Mouse (Mus musculus): ENCODE measurements around the gene Fbxo39. TPM values are rescaled to one million over a fixed set of nuclear protein-coding genes. Genes with fewer than 3 reads are reported as not detected.
A peak's percentile ranks its signal among the peaks of the same experiment; 100 is the strongest.

Fbxo39 gene
- polyA plus RNA-seq (2014; fragmentation: Nextera tagmentation; extraction: Ambion mirVana) = not detected in 2 replicates

DNA sequence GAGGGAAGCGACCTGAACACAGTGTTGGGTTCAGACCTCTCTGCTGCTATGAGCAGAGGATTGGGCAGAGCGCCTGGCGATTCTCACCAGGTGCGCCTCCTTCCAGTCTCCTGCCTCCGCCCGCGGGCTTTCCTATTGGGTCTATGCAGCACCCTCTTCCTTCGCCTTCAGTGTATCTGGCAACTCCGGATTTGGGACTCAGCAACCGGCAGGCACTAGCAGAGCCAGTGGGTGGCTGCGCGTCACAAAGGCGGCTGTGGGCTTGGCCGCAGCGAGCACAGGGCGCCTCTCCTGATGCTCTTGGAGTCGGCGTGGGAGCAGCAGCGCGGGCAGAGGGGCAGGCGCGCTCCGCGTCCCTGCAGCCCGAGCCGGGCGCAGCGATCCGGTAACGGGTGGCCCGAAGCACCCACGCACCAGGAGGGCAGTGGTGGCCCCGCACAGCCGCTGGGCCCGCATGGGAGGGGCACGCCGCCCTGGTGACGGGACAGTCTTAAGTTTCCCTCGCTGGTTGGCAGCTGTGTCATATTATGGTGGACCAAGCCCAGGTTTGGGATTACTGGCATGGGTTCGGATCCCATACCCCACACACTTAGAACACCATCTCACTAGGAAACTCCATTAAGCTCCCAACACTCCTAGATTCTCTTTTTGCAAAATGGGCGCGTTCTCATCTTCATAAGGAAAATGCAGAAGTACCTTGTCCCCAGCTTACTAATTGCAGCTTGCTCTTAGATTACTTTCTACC lies at the start of gene Fbxo39:
Fbxo39 (plus strand) TSS at position 294 of the 745 bp plus-strand sequence.
- H3K4me2 ChIP-seq (ENCODE audit: low read length) = peak within 1 kb of the TSS; percentile 52
- H3K4me3 ChIP-seq (replicated peaks; ENCODE audit: low read depth, low read length) = peak within 1 kb of the TSS; percentile 25
- H3K27ac ChIP-seq (replicated peaks; ENCODE audit: low read depth, low read length) = no peak within 1 kb of the TSS
- no peaks in the 10 kb centered on the region for H3K36me3 ChIP-seq (ENCODE audit: control insufficient read depth, insufficient read depth, low read length)
- H3K27me3 ChIP-seq (ENCODE audit: control insufficient read depth, insufficient read depth, low read length) = peaks cover 13% of the 10 kb centered on the region; the same call in 1 of the 2 replicates
- ATAC-seq (ENCODE audit: low FRiP score, low TSS enrichment) (no peak), DNase-seq (peak; percentile 35)
- no peaks in the 10 kb centered on the region for H3K4me1 ChIP-seq (ENCODE audit: control insufficient read depth, insufficient read depth, low read length)
- no peaks in the 10 kb centered on the region for H3K9me3 ChIP-seq (ENCODE audit: control insufficient read depth, low read length)
- H3K9ac ChIP-seq (replicated peaks; ENCODE audit: low read length) = peak within 1 kb of the TSS; percentile 40; the same call in 1 of the 2 replicates
- WGBS = 11% methylated on average over 42 of the region's 42 CpGs

GRCm38 (mm10) chr11:72265483-72265882 lies 48.8 kb upstream of the Fbxo39 start:
- no peaks in the 10 kb centered on the region for H3K36me3 ChIP-seq (ENCODE audit: control insufficient read depth, insufficient read depth, low read length)
- ATAC-seq (ENCODE audit: low FRiP score, low TSS enrichment) = no peak
- WGBS = 4% methylated on average over 11 of the region's 11 CpGs
- H3K9me3 ChIP-seq (ENCODE audit: control insufficient read depth, low read length) = no peaks in the 10 kb centered on the region
- peaks cover 30% of the 10 kb centered on the region for H3K27me3 ChIP-seq (ENCODE audit: control insufficient read depth, insufficient read depth, low read length)
- DNase-seq = peak; percentile 31
- H3K27ac ChIP-seq (replicated peaks; ENCODE audit: low read depth, low read length) = no peak overlapping the region
- peak overlapping the region; percentile 21; the same call in 1 of the 2 replicates for H3K4me2 ChIP-seq (ENCODE audit: low read length)
- H3K4me3 ChIP-seq (replicated peaks; ENCODE audit: low read depth, low read length) = no peak overlapping the region
- H3K4me1 ChIP-seq (ENCODE audit: control insufficient read depth, insufficient read depth, low read length) = peaks cover 7% of the 10 kb centered on the region; the same call in 1 of the 2 replicates
- H3K9ac ChIP-seq (replicated peaks; ENCODE audit: low read length) = no peak overlapping the region

DNA sequence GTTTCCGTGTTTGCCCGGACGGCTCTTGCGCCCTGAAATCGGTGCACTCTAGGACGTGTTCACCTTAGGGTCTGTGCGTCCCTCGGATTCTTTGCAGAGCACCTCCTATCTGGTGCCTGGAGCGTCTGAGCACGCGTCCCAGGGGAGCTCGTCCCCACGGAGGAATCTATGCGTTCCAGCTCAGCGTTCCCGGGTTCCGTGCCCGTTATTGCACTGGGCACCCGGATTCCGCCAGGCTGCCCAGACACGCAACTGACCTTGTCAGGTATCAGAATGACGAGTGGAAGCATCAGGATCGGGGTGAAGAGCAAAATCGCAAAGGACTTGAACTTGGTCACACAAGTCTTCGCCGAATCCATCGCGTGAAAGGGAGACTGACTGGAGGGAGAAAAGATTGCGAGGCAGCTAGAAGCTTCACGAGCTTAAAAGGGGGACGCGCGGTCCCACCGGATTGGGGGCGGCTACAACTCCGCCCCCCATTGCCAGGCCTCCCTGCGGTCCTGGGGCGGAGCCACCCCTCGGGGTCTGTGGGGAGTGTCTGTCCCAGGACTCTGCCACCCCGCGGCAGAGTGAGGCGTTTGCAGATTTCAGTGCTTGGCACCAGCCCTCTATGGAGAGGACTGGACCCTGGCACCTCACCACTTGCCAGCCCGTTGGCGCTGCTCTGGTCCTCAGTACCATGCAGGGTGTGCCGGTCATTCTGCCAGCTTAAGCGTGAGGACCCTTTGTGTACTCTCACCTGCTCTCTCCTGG lies 47.9 kb upstream of the Fbxo39 start:
- no peak overlapping the region for H3K27ac ChIP-seq (replicated peaks; ENCODE audit: low read depth, low read length)
- peak; percentile 79 for DNase-seq
- peak overlapping the region; percentile 32 for H3K9ac ChIP-seq (replicated peaks; ENCODE audit: low read length)
- 2% methylated on average over 46 of the region's 46 CpGs for WGBS
- peaks cover 7% of the 10 kb centered on the region; the same call in 1 of the 2 replicates for H3K4me1 ChIP-seq (ENCODE audit: control insufficient read depth, insufficient read depth, low read length)
- H3K27me3 ChIP-seq (ENCODE audit: control insufficient read depth, insufficient read depth, low read length) = peaks cover 30% of the 10 kb centered on the region
- H3K36me3 ChIP-seq (ENCODE audit: control insufficient read depth, insufficient read depth, low read length) = no peaks in the 10 kb centered on the region
- ATAC-seq (ENCODE audit: low FRiP score, low TSS enrichment) = peak; percentile 73
- peak overlapping the region; percentile 72 for H3K4me2 ChIP-seq (ENCODE audit: low read length)
- H3K9me3 ChIP-seq (ENCODE audit: control insufficient read depth, low read length) = no peaks in the 10 kb centered on the region
- peak overlapping the region; percentile 40 for H3K4me3 ChIP-seq (replicated peaks; ENCODE audit: low read depth, low read length)

GRCm38 (mm10) chr11:72266960-72267560 lies 47.2 kb upstream of the Fbxo39 start, which contains the start of gene Slc13a5:
Gene Slc13a5, minus strand, starts transcription at chr11:72267222.
- H3K9ac ChIP-seq (replicated peaks; ENCODE audit: low read length) = peak within 1 kb of the TSS; percentile 32
- H3K27ac ChIP-seq (replicated peaks; ENCODE audit: low read depth, low read length) = no peak within 1 kb of the TSS
- H3K27me3 ChIP-seq (ENCODE audit: control insufficient read depth, insufficient read depth, low read length) = peaks cover 30% of the 10 kb centered on the region
- peak within 1 kb of the TSS; percentile 72 for H3K4me2 ChIP-seq (ENCODE audit: low read length)
- H3K36me3 ChIP-seq (ENCODE audit: control insufficient read depth, insufficient read depth, low read length) = no peaks in the 10 kb centered on the region
- DNase-seq (peak; percentile 57), ATAC-seq (ENCODE audit: low FRiP score, low TSS enrichment) (peak; percentile 24)
- H3K9me3 ChIP-seq (ENCODE audit: control insufficient read depth, low read length) = no peaks in the 10 kb centered on the region
- WGBS = 2% methylated on average over 36 of the region's 36 CpGs
- peak within 1 kb of the TSS; percentile 40 for H3K4me3 ChIP-seq (replicated peaks; ENCODE audit: low read depth, low read length)
- H3K4me1 ChIP-seq (ENCODE audit: control insufficient read depth, insufficient read depth, low read length) = peaks cover 7% of the 10 kb centered on the region; the same call in 1 of the 2 replicates

- H3K4me1 ChIP-seq (ENCODE audit: control insufficient read depth, insufficient read depth, low read length) = no peaks in the 10 kb centered on the region; the same call in 1 of the 2 replicates
- H3K27me3 ChIP-seq (ENCODE audit: control insufficient read depth, insufficient read depth, low read length) = peaks cover 11% of the 10 kb centered on the region; the same call in 1 of the 2 replicates
- no peak for ATAC-seq (ENCODE audit: low FRiP score, low TSS enrichment)
- no peak for DNase-seq
- no peak overlapping the region for H3K4me2 ChIP-seq (ENCODE audit: low read length)
- H3K9me3 ChIP-seq (ENCODE audit: control insufficient read depth, low read length) = no peaks in the 10 kb centered on the region
- WGBS = 76% methylated on average over 1 of the region's 1 CpGs
- no peak overlapping the region for H3K27ac ChIP-seq (replicated peaks; ENCODE audit: low read depth, low read length)
- no peak overlapping the region for H3K9ac ChIP-seq (replicated peaks; ENCODE audit: low read length)
- H3K4me3 ChIP-seq (replicated peaks; ENCODE audit: low read depth, low read length) = no peak overlapping the region
- H3K36me3 ChIP-seq (ENCODE audit: control insufficient read depth, insufficient read depth, low read length) = no peaks in the 10 kb centered on the region
Observed at GRCm38 (mm10) chr11:72271761-72272160, 42.5 kb upstream of the Fbxo39 start.

DNA sequence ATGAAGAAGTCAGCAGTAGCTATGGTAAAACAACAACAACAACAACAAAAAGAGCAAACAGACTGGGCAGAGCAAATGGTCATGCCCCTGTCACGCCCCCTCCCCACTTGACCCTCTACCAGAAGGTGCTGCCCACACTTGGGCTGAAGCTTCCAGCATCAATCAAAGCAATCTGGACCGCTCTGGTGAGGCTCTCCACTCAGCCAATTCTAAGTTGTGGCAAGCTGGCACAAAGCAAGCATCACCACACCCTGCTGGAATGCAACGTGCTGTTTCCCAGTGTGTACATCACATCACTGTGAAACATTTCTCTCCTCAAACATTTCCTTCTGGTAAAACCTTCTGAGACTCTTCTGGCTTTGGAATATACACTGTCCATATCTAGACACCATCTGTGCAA lies 40.9 kb upstream of the Fbxo39 start:
- H3K27me3 ChIP-seq (ENCODE audit: control insufficient read depth, insufficient read depth, low read length) = no peaks in the 10 kb centered on the region
- no peaks in the 10 kb centered on the region for H3K4me1 ChIP-seq (ENCODE audit: control insufficient read depth, insufficient read depth, low read length)
- no peak for DNase-seq
- H3K36me3 ChIP-seq (ENCODE audit: control insufficient read depth, insufficient read depth, low read length) = no peaks in the 10 kb centered on the region
- H3K9me3 ChIP-seq (ENCODE audit: control insufficient read depth, low read length) = no peaks in the 10 kb centered on the region
- H3K4me3 ChIP-seq (replicated peaks; ENCODE audit: low read depth, low read length) = no peak overlapping the region
- WGBS = 69% methylated on average over 3 of the region's 3 CpGs
- H3K4me2 ChIP-seq (ENCODE audit: low read length) = no peak overlapping the region
- no peak overlapping the region for H3K27ac ChIP-seq (replicated peaks; ENCODE audit: low read depth, low read length)
- no peak overlapping the region for H3K9ac ChIP-seq (replicated peaks; ENCODE audit: low read length)
- ATAC-seq (ENCODE audit: low FRiP score, low TSS enrichment) = no peak

GRCm38 (mm10) chr11:72281143-72281851 lies 32.9 kb upstream of the Fbxo39 start:
- Histone ChIP-seq H3K9ac (replicated peaks; ENCODE audit: low read length) (no peak overlapping the region), H3K27me3 (ENCODE audit: control insufficient read depth, insufficient read depth, low read length) (no peaks in the 10 kb centered on the region), H3K4me2 (ENCODE audit: low read length) (no peak overlapping the region), H3K4me3 (replicated peaks; ENCODE audit: low read depth, low read length) (no peak overlapping the region), H3K4me1 (ENCODE audit: control insufficient read depth, insufficient read depth, low read length) (no peaks in the 10 kb centered on the region), H3K9me3 (ENCODE audit: control insufficient read depth, low read length) (no peaks in the 10 kb centered on the region), H3K27ac (replicated peaks; ENCODE audit: low read depth, low read length) (no peak overlapping the region), H3K36me3 (ENCODE audit: control insufficient read depth, insufficient read depth, low read length) (no peaks in the 10 kb centered on the region)
- 89% methylated on average over 5 of the region's 5 CpGs for WGBS
- ATAC-seq (ENCODE audit: low FRiP score, low TSS enrichment) = no peak
- DNase-seq = no peak

DNA sequence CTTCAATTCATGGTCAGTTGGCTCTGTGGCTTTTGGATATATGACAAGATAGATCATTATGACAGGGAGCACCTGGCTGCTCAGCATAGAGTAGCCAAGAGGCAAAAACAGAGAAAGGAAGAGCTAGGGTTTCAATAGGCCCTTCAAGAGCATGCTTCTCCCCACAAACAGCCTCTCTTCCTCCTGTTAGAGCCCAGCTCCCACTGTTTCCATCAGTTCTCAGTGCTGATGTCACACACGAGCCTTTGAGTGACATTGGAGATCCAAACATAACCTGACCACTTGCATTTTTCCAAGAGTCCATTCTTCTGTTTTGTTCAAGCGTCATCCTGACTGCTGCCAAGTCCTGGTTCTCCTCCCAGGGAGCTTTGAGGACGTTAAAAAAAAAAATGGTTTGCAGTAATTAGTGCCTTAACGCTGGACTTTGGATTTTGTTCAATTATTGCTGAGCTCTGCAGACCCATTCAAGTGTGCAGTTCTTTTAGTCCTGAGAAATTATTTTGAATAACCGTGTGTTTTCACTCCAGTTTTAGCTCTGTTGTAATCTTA lies 32.3 kb upstream of the Fbxo39 start:
- H3K9ac ChIP-seq (replicated peaks; ENCODE audit: low read length) = no peak overlapping the region
- no peaks in the 10 kb centered on the region for H3K27me3 ChIP-seq (ENCODE audit: control insufficient read depth, insufficient read depth, low read length)
- H3K36me3 ChIP-seq (ENCODE audit: control insufficient read depth, insufficient read depth, low read length) = no peaks in the 10 kb centered on the region
- H3K4me1 ChIP-seq (ENCODE audit: control insufficient read depth, insufficient read depth, low read length) = no peaks in the 10 kb centered on the region
- no peak overlapping the region for H3K27ac ChIP-seq (replicated peaks; ENCODE audit: low read depth, low read length)
- ATAC-seq (ENCODE audit: low FRiP score, low TSS enrichment) = no peak
- H3K9me3 ChIP-seq (ENCODE audit: control insufficient read depth, low read length) = no peaks in the 10 kb centered on the region
- 73% methylated on average over 5 of the region's 5 CpGs for WGBS
- no peak for DNase-seq
- H3K4me3 ChIP-seq (replicated peaks; ENCODE audit: low read depth, low read length) = no peak overlapping the region
- H3K4me2 ChIP-seq (ENCODE audit: low read length) = no peak overlapping the region
